Mouse (Mus musculus): ENCODE measurements around the gene Fastk. TPM values are rescaled to one million over a fixed set of nuclear protein-coding genes. Genes with fewer than 3 reads are reported as not detected.

Fastk gene
- total and polyA plus RNA-seq, 2 experiments from 2014 or later: 97.9 to 174 TPM

DNA sequence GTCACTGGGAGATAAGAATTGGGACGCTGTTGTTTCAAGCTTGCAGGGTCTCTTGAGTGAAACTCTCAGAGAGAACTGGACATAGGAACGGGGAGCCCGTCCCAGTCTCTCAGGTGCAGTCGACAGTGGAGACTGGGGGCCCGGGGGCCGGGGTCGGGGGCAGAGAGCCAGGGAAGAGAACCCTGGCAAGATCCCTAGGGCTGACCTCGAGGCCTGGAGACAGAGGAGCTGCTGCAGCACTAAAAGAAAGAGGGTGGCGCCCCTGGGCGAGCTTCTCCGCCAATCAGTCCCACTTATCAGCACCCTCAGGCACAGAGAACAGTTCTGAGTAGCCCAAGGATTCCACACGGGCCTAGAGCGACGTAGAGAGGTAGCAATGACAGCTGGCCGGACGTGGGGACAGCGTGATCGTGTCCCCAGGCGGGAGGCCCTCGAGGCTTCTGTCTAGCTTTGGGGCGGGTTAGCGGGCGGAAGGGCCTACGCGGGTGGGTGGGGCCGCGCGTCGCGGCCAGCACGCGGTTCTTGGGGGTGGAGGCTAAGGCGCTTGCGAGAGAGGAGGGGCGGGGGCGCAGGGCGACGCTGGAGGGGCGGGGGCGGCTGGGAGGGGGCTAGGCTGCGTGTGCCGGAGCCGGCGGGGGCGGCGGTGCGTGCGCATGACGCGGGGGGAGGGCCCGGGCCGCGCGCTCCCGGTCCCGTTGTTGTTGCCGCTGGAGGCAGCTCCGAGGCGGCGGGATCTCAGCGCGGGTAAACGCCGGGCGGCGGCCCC, 6.4 kb upstream of the Fastk start:
- H3K27ac ChIP-seq (ENCODE audit: low read depth, low read length): peak overlapping the region; percentile 86
- H3K36me3 ChIP-seq (ENCODE audit: insufficient read depth, low read length): no peaks in the 10 kb centered on the region
- peaks cover 27% of the 10 kb centered on the region for H3K4me1 ChIP-seq (ENCODE audit: insufficient read depth, low read length)
- peak overlapping the region; percentile 65 for H3K4me3 ChIP-seq (ENCODE audit: low read depth, low read length)
- peak overlapping the region; percentile 91 for H3K9ac ChIP-seq (replicated peaks; ENCODE audit: low read length, poor library complexity, severe bottlenecking)
- no peaks in the 10 kb centered on the region for H3K27me3 ChIP-seq (ENCODE audit: insufficient read depth, low read length)
- whole genome bisulfite sequencing: 2% methylated on average over 29 of the region's 66 CpGs
- ATAC-seq (ENCODE audit: low FRiP score) (peak; percentile 77), DNase-seq (ENCODE audit: low spot score) (peak; percentile 92)
- H3K9me3 ChIP-seq (ENCODE audit: low read length): no peaks in the 10 kb centered on the region
- no peak for TF ChIP-seq CTCF (IDR thresholded peaks at IDR 0.05)
- H3K4me2 ChIP-seq (ENCODE audit: low read depth, low read length, poor library complexity, severe bottlenecking): peak overlapping the region; percentile 98

DNA sequence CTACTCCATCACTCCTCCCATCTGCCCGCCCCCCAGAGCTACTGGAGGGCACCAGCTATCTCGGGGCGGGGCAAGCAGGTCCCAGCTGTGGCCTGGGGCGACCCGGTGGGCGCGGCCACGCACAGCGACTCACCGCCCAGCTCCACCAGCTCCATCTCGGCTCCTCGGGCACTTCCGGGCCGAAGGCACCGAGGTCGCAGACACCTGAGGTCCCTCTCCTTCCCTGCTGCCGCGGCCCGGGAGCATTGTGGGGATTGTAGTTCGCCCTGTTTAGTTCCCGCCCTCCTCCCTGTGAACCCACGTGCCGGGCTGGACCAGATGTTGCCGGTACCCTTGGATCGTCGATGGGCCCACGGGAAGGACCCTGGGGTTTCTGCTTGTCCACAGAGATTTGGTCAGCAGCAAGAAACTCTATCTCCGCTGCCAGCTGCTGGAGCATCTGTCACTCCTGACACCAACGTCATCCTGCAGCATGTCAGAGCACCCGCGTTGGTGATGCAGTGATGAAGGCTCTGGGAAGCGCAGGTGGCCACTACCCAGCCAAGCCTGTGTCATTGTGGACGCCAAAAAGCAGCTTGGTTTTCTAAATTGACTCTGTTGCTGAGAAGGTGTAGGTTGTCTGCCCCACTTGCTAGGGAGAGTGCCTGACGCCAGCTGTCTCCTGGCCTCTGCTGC, 2.7 kb upstream of the Fastk start, which contains the start of gene Tmub1:
Tmub1 (minus strand) TSS at position 231 of the 675 bp plus-strand sequence.
- H3K9me3 ChIP-seq (ENCODE audit: low read length): no peaks in the 10 kb centered on the region
- H3K27ac ChIP-seq (ENCODE audit: low read depth, low read length): peak within 1 kb of the TSS; percentile 57
- DNase-seq (ENCODE audit: low spot score): peak; percentile 79
- ATAC-seq (ENCODE audit: low FRiP score): peak; percentile 64
- H3K27me3 ChIP-seq (ENCODE audit: insufficient read depth, low read length): no peaks in the 10 kb centered on the region
- H3K4me2 ChIP-seq (ENCODE audit: low read depth, low read length, poor library complexity, severe bottlenecking): peak within 1 kb of the TSS; percentile 92
- H3K9ac ChIP-seq (replicated peaks; ENCODE audit: low read length, poor library complexity, severe bottlenecking): peak within 1 kb of the TSS; percentile 66
- H3K4me1 ChIP-seq (ENCODE audit: insufficient read depth, low read length): peaks cover 16% of the 10 kb centered on the region
- peaks cover 3% of the 10 kb centered on the region; the same call in 1 of the 2 replicates for H3K36me3 ChIP-seq (ENCODE audit: insufficient read depth, low read length)
- WGBS: 1% methylated on average over 34 of the region's 34 CpGs
- H3K4me3 ChIP-seq (ENCODE audit: low read depth, low read length): peak within 1 kb of the TSS; percentile 70
- no peak for TF ChIP-seq CTCF (IDR thresholded peaks at IDR 0.05)

DNA sequence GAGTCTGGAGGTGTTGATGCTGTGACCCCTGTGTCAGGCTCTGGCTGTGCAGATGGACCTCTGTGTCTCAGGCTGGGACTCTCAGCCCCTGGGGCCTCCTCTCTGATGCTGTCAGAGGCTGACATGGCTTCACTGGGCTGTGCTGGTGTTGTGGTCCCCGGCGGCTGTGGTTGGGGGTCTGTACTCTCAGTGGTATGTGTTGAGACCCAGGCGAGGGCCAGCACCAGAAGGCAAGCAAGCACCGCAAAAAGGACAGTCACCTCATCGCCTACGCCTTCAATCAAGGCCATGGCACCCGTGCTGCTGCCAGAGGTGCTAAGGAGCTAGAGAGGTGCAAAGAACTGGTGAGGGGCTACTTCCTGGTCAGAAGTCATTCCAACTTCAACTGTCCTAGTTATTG, 1.5 kb upstream of the Fastk start:
- Histone ChIP-seq H3K9ac (replicated peaks; ENCODE audit: low read length, poor library complexity, severe bottlenecking) (no peak overlapping the region), H3K4me2 (ENCODE audit: low read depth, low read length, poor library complexity, severe bottlenecking) (peak overlapping the region; percentile 92; the same call in 1 of the 2 replicates), H3K36me3 (ENCODE audit: insufficient read depth, low read length) (peaks cover 6% of the 10 kb centered on the region; the same call in 1 of the 2 replicates), H3K4me3 (ENCODE audit: low read depth, low read length) (no peak overlapping the region), H3K9me3 (ENCODE audit: low read length) (no peaks in the 10 kb centered on the region), H3K27ac (ENCODE audit: low read depth, low read length) (no peak overlapping the region), H3K27me3 (ENCODE audit: insufficient read depth, low read length) (no peaks in the 10 kb centered on the region), H3K4me1 (ENCODE audit: insufficient read depth, low read length) (peaks cover 16% of the 10 kb centered on the region)
- no peak for ATAC-seq (ENCODE audit: low FRiP score)
- TF ChIP-seq CTCF (IDR thresholded peaks at IDR 0.05): no peak
- DNase-seq (ENCODE audit: low spot score): no peak
- 91% methylated on average over 7 of the region's 7 CpGs for WGBS

DNA sequence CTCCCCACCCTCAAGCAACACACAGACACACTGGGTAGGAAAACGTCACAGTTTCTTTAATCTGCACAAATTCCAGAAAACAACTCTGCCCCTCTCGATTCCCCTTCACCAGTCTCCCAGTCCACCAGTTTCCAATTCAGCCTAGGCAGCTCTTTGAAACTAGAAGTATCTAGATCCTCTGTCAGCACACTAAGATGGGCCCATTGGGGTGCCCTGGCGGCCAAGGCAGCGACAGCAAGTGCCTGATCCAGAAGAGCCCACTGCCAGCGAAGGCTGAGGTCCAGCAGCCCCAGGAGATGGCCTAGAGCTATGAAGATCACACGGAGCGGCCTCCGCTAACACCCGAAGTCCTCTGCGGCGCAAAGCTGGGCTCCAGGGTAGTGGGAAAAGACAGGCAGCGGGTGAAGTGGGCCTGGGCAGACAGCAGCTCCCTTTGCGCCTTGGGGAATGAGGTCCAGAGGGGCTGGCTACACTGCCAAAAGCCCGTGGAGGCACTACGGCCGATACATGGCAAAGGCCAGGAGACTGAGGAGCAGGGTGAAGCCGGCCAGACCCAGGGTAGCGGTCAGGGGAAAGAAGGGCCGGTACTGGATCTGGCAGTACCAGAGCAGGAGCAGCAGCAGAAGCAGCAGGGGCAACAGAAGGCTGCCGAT, 467 bp upstream of the Fastk start:
- H3K9me3 ChIP-seq (ENCODE audit: low read length): no peaks in the 10 kb centered on the region
- WGBS: 51% methylated on average over 20 of the region's 20 CpGs
- DNase-seq (ENCODE audit: low spot score) (no peak), ATAC-seq (ENCODE audit: low FRiP score) (no peak)
- no peaks in the 10 kb centered on the region for H3K27me3 ChIP-seq (ENCODE audit: insufficient read depth, low read length)
- H3K4me3 ChIP-seq (ENCODE audit: low read depth, low read length): peak overlapping the region; percentile 68
- H3K9ac ChIP-seq (replicated peaks; ENCODE audit: low read length, poor library complexity, severe bottlenecking): peak overlapping the region; percentile 91
- peaks cover 16% of the 10 kb centered on the region for H3K36me3 ChIP-seq (ENCODE audit: insufficient read depth, low read length)
- peak overlapping the region; percentile 95 for H3K27ac ChIP-seq (ENCODE audit: low read depth, low read length)
- peak; percentile 39 for TF ChIP-seq CTCF (IDR thresholded peaks at IDR 0.05)
- peaks cover 16% of the 10 kb centered on the region for H3K4me1 ChIP-seq (ENCODE audit: insufficient read depth, low read length)
- H3K4me2 ChIP-seq (ENCODE audit: low read depth, low read length, poor library complexity, severe bottlenecking): peak overlapping the region; percentile 96

DNA sequence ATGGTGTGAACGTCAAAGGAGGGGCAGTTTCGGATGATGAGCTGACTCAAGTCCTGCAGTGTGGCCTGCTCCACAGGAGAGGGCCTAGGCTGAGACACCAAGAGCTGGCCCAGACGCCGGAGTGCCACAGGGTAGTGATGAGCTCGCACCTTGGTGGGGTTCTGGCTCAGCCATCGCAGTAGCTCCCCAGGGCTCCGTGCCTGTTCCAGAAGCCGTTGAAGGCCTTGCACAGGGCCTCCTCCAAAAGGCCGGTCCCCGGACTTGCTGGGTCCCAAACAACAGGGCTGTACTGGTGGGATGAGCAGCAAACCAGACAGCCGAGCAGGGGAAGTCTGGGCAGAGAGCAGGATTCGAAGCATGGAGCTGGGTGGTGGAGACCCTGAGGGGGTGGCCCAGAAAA, 1.2 kb downstream of the Fastk start:
- Histone ChIP-seq H3K27ac (ENCODE audit: low read depth, low read length) (peak overlapping the region; percentile 95), H3K36me3 (ENCODE audit: insufficient read depth, low read length) (peaks cover 32% of the 10 kb centered on the region), H3K4me3 (ENCODE audit: low read depth, low read length) (peak overlapping the region; percentile 68; the same call in 1 of the 2 replicates), H3K9ac (replicated peaks; ENCODE audit: low read length, poor library complexity, severe bottlenecking) (peak overlapping the region; percentile 91), H3K4me1 (ENCODE audit: insufficient read depth, low read length) (peaks cover 16% of the 10 kb centered on the region), H3K4me2 (ENCODE audit: low read depth, low read length, poor library complexity, severe bottlenecking) (peak overlapping the region; percentile 96), H3K9me3 (ENCODE audit: low read length) (no peaks in the 10 kb centered on the region), H3K27me3 (ENCODE audit: insufficient read depth, low read length) (no peaks in the 10 kb centered on the region)
- TF ChIP-seq CTCF (IDR thresholded peaks at IDR 0.05): no peak
- DNase-seq (ENCODE audit: low spot score) (no peak), ATAC-seq (ENCODE audit: low FRiP score) (no peak)
- WGBS: 83% methylated on average over 12 of the region's 12 CpGs
